Mouse (Mus musculus) liver, adult 2 months (tissue): ENCODE measurements around the gene Galk1.

ENCODE experiments used
- CTCF ChIP-seq: fragments of 200-500 bp; IDR thresholded peaks from 2 replicates; pipeline ENCODE4 v1.5.1; 2011; ENCODE audit warnings: low read depth, low read length, control low read depth
- POLR2A ChIP-seq: fragments of 200-500 bp; IDR thresholded peaks from 2 replicates; pipeline ENCODE4 v1.6.1; 2011; ENCODE audit warnings: low read length, control low read depth; ENCODE audit not compliant: insufficient read depth; ENCODE audit errors: extremely low read depth

GRCm38 (mm10) chr11:116030898-116031845, 18.7 kb upstream of the Galk1 start:
- TF ChIP-seq CTCF: no peak
- no peak for TF ChIP-seq POLR2A
